Mouse (Mus musculus): ENCODE results near the gene Fam24b. TPM values are rescaled to one million over a fixed set of nuclear protein-coding genes. Genes with fewer than 3 reads are reported as not detected.

Fam24b gene
- not detected for total RNA-seq (2022)

GRCm38 (mm10) chr7:131329416-131329815 is at the start of gene Fam24b:
Gene Fam24b (minus strand): TSS chr7:131329516.
- no peak for DNase-seq (ENCODE audit: low spot score)

GRCm38 (mm10) chr7:131371880-131372651 is 42.8 kb upstream of the Fam24b start:
- DNase-seq (ENCODE audit: low spot score), result no peak

- DNase-seq (ENCODE audit: low spot score), result no peak
Observed at GRCm38 (mm10) chr7:131371470-131371860, 42.1 kb upstream of the Fam24b start.

- peak; percentile 88 for DNase-seq (ENCODE audit: low spot score)
Observed at GRCm38 (mm10) chr7:131370648-131371469, 41.5 kb upstream of the Fam24b start, which contains the start of gene Pstk. Gene Pstk (plus strand): TSS chr7:131371141.

- DNase-seq (ENCODE audit: low spot score), result no peak
Observed at GRCm38 (mm10) chr7:131364131-131364530, 34.8 kb upstream of the Fam24b start.

- DNase-seq (ENCODE audit: low spot score), result peak; percentile 94
Observed at GRCm38 (mm10) chr7:131362615-131363300, 33.4 kb upstream of the Fam24b start, which contains the start of gene 2310057M21Rik. Gene 2310057M21Rik (minus strand): TSS chr7:131362759.

- no peak for DNase-seq (ENCODE audit: low spot score)
Observed at GRCm38 (mm10) chr7:131362269-131362614, 32.9 kb upstream of the Fam24b start.

GRCm38 (mm10) chr7:131356105-131356504 is 26.8 kb upstream of the Fam24b start:
- DNase-seq (ENCODE audit: low spot score), result no peak

- DNase-seq (ENCODE audit: low spot score), result no peak
Observed at GRCm38 (mm10) chr7:131345856-131346541, 16.7 kb upstream of the Fam24b start.

GRCm38 (mm10) chr7:131337502-131338068 is 8.3 kb upstream of the Fam24b start:
- DNase-seq (ENCODE audit: low spot score), result no peak

GRCm38 (mm10) chr7:131333564-131333963 is 4.2 kb upstream of the Fam24b start, which contains the start of gene Fam24a:
Gene Fam24a (plus strand): TSS chr7:131333864.
- DNase-seq (ENCODE audit: low spot score), result no peak

GRCm38 (mm10) chr7:131331688-131332087 is 2.4 kb upstream of the Fam24b start:
- DNase-seq (ENCODE audit: low spot score), result no peak

GRCm38 (mm10) chr7:131327054-131327453 is 2.3 kb downstream of the Fam24b start:
- no peak for DNase-seq (ENCODE audit: low spot score)

- DNase-seq (ENCODE audit: low spot score), result no peak
Observed at GRCm38 (mm10) chr7:131322192-131322591, 7.1 kb downstream of the Fam24b start, which contains the start of gene Cuzd1. Gene Cuzd1 (minus strand): TSS chr7:131322292.

- DNase-seq (ENCODE audit: low spot score), result no peak
Observed at GRCm38 (mm10) chr7:131318340-131318739, 11.0 kb downstream of the Fam24b start.

- DNase-seq (ENCODE audit: low spot score), result no peak
Observed at GRCm38 (mm10) chr7:131317587-131317986, 11.7 kb downstream of the Fam24b start.

- no peak for DNase-seq (ENCODE audit: low spot score)
Observed at GRCm38 (mm10) chr7:131314493-131314892, 14.8 kb downstream of the Fam24b start.

GRCm38 (mm10) chr7:131306733-131307132 is 22.6 kb downstream of the Fam24b start:
- DNase-seq (ENCODE audit: low spot score), result no peak

- no peak for DNase-seq (ENCODE audit: low spot score)
Observed at GRCm38 (mm10) chr7:131303340-131303739, 26.0 kb downstream of the Fam24b start.

- DNase-seq (ENCODE audit: low spot score), result no peak
Observed at GRCm38 (mm10) chr7:131297151-131297550, 32.2 kb downstream of the Fam24b start.
